Mouse (Mus musculus): ENCODE results near the gene Pcbp4.

DNA sequence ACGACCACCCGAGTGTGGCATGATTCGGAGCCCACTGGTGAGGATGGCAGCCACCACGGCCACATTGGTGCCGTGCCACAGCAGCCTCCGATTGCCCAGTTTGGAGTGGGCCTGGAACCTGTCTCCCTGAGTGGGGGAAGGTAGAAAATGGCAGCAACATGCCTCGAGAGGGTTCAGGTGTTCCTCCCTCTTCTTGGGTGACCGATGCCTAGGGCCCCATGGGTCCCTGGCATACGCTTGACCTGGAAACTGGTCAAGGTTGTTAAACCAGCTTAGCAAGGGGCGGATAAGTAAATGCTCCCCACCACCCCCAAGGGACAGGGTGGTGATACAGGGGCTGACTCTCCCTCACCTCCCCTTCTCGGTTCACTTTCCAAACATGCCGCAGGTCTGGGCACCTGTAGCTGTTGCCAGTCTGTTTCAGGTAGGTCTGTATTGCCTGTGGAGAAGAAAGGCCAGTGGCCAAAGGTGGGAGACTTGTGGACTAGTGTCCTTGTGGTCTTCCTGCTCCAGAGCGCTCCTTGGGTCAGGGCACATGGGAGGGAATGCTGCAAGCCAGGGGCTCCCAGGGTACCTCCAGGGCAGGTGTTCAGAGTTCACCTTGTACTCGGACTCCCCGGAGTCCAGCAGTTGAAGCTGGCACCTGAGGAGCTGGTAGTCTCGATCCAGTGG lies 20.1 kb downstream of the Pcbp4 start:
- TF ChIP-seq POLR2A (IDR thresholded peaks at IDR 0.05; ENCODE audit: borderline replicate concordance, control insufficient read depth, low read depth, low read length): no peak
- TF ChIP-seq CTCF (IDR thresholded peaks at IDR 0.05; ENCODE audit: control insufficient read depth, insufficient read depth, low read length): no peak
